Mouse (Mus musculus): ENCODE measurements around the gene Panx1.

GRCm38 (mm10) chr9:15032797-15033196, 12.5 kb downstream of the Panx1 start:
- TF ChIP-seq CTCF (conservative IDR thresholded peaks at IDR 0.05; ENCODE audit: low read length) (no peak), NANOG (IDR thresholded peaks at IDR 0.05; ENCODE audit: borderline replicate concordance, low read length) (no peak), POU5F1 (IDR thresholded peaks at IDR 0.05; ENCODE audit: borderline replicate concordance, low read length) (no peak)

All from E14TG2a.4 (cell line).